ENCODE assay signal across 14 mouse cellular contexts in the genomic region with DNA sequence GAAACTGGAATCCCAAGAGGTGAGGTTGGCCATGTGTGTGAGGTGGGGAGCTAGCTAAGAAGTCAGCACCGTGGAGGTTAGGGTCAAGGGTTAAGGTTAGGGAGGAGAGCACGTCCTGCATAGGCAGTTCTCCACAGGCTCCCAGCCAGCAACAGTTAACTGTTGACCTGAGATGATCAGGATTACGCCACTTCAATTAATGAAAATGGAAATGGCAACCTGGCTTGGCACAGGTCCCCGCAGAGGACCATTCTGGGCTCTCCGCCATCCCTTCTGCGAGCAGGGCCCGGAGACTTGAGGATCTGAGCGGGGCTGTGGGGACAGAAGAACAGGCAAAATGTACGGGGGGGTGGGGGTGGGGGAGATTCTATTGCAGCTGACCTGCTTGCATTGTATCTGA. TPM values are rescaled to one million over a fixed set of nuclear protein-coding genes. Genes with fewer than 3 reads are reported as not detected.
DNase-seq lines count a peak whose midpoint lies in the region; ATAC-seq and TF ChIP-seq lines count a peak whose summit lies in the region.
"Had no signal": no experiment of that assay in that cellular context is flagged by ENCODE, and none has a peak within 500 bp of the region (broad histone marks: within the 10 kb centered on the region; RNA-seq: fewer than 3 reads in every experiment).

No protein-coding gene starts in this region.

- H3K36me3 ChIP-seq in embryonic facial prominence, embryonic 14.5 days (ENCODE audit: control insufficient read depth, insufficient read depth, low read length), result no peaks in the 10 kb centered on the region
- H3K36me3 ChIP-seq in embryonic facial prominence, embryonic 10.5 days (replicated peaks), result no peaks in the 10 kb centered on the region
- no peaks in the 10 kb centered on the region for H3K36me3 ChIP-seq in hindbrain, postnatal 0 days (ENCODE audit: insufficient read depth, low read length)
- H3K36me3 ChIP-seq: intestine, embryonic 15.5 days; limb, embryonic 13.5 days had no signal

- intact Hi-C loops in left cerebral cortex, postnatal 4 days (cut with DNase I), result no loop called here
- intact Hi-C loops in left cerebral cortex, adult 2 months (cut with DNase I), result no loop called here

- H3K9me3 ChIP-seq in embryonic facial prominence, embryonic 14.5 days (ENCODE audit: control insufficient read depth, low read length), result no peaks in the 10 kb centered on the region
- H3K9me3 ChIP-seq in embryonic facial prominence, embryonic 10.5 days, result no peaks in the 10 kb centered on the region
- H3K9me3 ChIP-seq in hindbrain, postnatal 0 days (ENCODE audit: low read length), result no peaks in the 10 kb centered on the region
- H3K9me3 ChIP-seq: intestine, embryonic 15.5 days; limb, embryonic 13.5 days had no signal

- DNase-seq in embryonic facial prominence, embryonic 14.5 days (ENCODE audit: low spot score), result no peak
- DNase-seq in embryonic facial prominence, embryonic 10.5 days (ENCODE audit: low spot score), result no peak
- peak; percentile 67 for DNase-seq in left cerebral cortex, postnatal 4 days
- no peak for DNase-seq in left cerebral cortex, adult 2 months (ENCODE audit: extremely low spot score in 1 of 2, low spot score in 2 of 2)
- DNase-seq in MN1 (ENCODE audit: low spot score), result peak; percentile 78
- DNase-seq in hindbrain, postnatal 0 days (ENCODE audit: low spot score), result peak; percentile 76
- DNase-seq in gastrocnemius, postnatal 25 days, result no peak
- DNase-seq in gastrocnemius, adult 18-20 months (ENCODE audit: low spot score), result no peak
- DNase-seq: adrenal gland, postnatal 25 days; B cell, adult 2 months; lung, embryonic 14.5 days; thymus, postnatal 4 days had no signal

- ATAC-seq in embryonic facial prominence, embryonic 14.5 days (ENCODE audit: low read depth), result peak; percentile 9; the same call in 1 of the 2 replicates
- ATAC-seq in hindbrain, postnatal 0 days, result no peak

- peaks cover 8% of the 10 kb centered on the region; the same call in 1 of the 2 replicates for H3K4me1 ChIP-seq in embryonic facial prominence, embryonic 14.5 days (ENCODE audit: control insufficient read depth, insufficient read depth, low read length)
- H3K4me1 ChIP-seq in embryonic facial prominence, embryonic 10.5 days, result peaks cover 13% of the 10 kb centered on the region
- peaks cover 17% of the 10 kb centered on the region for H3K4me1 ChIP-seq in hindbrain, postnatal 0 days (ENCODE audit: insufficient read depth, low read length)

- 42% methylated on average over 9 of the region's 9 CpGs for WGBS in embryonic facial prominence, embryonic 14.5 days
- WGBS in embryonic facial prominence, embryonic 10.5 days, result 51% methylated on average over 9 of the region's 9 CpGs
- WGBS in hindbrain, postnatal 0 days, result 14% methylated on average over 9 of the region's 9 CpGs

- TF ChIP-seq CTCF in left cerebral cortex, adult 2 months (IDR thresholded peaks at IDR 0.05), result no peak
- no peak for TF ChIP-seq CTCF in hindbrain, postnatal 0 days (IDR thresholded peaks at IDR 0.05; ENCODE audit: low read depth)

- no peak overlapping the region for H3K4me2 ChIP-seq in embryonic facial prominence, embryonic 14.5 days (ENCODE audit: low read depth, low read length)
- 0 out of 2 replicates have a peak overlapping the region, but pooled peaks have one; percentile 77 for H3K4me2 ChIP-seq in hindbrain, postnatal 0 days (ENCODE audit: low read depth, low read length)

- no peak overlapping the region for H3K4me3 ChIP-seq in embryonic facial prominence, embryonic 14.5 days (ENCODE audit: low read depth, low read length)
- no peak overlapping the region for H3K4me3 ChIP-seq in embryonic facial prominence, embryonic 10.5 days
- H3K4me3 ChIP-seq in left cerebral cortex, adult 2 months, result no peak overlapping the region
- H3K4me3 ChIP-seq in hindbrain, postnatal 0 days (ENCODE audit: low read length), result no peak overlapping the region

- H3K27me3 ChIP-seq in embryonic facial prominence, embryonic 14.5 days (replicated peaks; ENCODE audit: control insufficient read depth, insufficient read depth, low read length), result peaks cover 65% of the 10 kb centered on the region
- H3K27me3 ChIP-seq in embryonic facial prominence, embryonic 10.5 days (replicated peaks; ENCODE audit: low read depth, poor library complexity, severe bottlenecking), result peaks cover 97% of the 10 kb centered on the region
- H3K27me3 ChIP-seq in hindbrain, postnatal 0 days (ENCODE audit: insufficient read depth, low read length), result no peaks in the 10 kb centered on the region

- H3K27ac ChIP-seq in embryonic facial prominence, embryonic 14.5 days (replicated peaks; ENCODE audit: low read depth, low read length), result no peak overlapping the region
- H3K27ac ChIP-seq in embryonic facial prominence, embryonic 10.5 days (replicated peaks), result no peak overlapping the region
- H3K27ac ChIP-seq in left cerebral cortex, adult 2 months, result no peak overlapping the region
- peak overlapping the region; percentile 72; the same call in 1 of the 2 replicates for H3K27ac ChIP-seq in hindbrain, postnatal 0 days
- H3K27ac ChIP-seq: intestine, embryonic 15.5 days; limb, embryonic 13.5 days had no signal

- no peak overlapping the region for H3K9ac ChIP-seq in embryonic facial prominence, embryonic 14.5 days (ENCODE audit: low read depth, low read length)
- H3K9ac ChIP-seq in hindbrain, postnatal 0 days (replicated peaks; ENCODE audit: low read length), result 0 out of 2 replicates have a peak overlapping the region, but pooled peaks have one; percentile 50
- H3K9ac ChIP-seq: lung, embryonic 14.5 days had no signal

RNA-seq across cellular contexts. Expression of a gene that starts 19.1 kb away (rescaled TPM):
- 14.9 and 18.4 TPM in 2 replicates for polyA plus RNA-seq in embryonic facial prominence, embryonic 14.5 days (2014; fragmentation: Nextera tagmentation; extraction: Ambion mirVana)
- polyA plus RNA-seq in embryonic facial prominence, embryonic 10.5 days (2016; fragmentation: Nextera tagmentation; extraction: Ambion mirVana), result 15.7 and 19.6 TPM in 2 replicates
- total RNA-seq in left cerebral cortex, postnatal 4 days (2021), result 10 to 100 TPM; 26.4 to 27.4 TPM
- 10 to 100 TPM; 20.7 to 23.2 TPM for total RNA-seq in left cerebral cortex, adult 2 months (2021)
- 22.7 and 40.1 TPM in 2 replicates for total RNA-seq in hindbrain, postnatal 0 days (2014; rRNA removed)
- 11.9 and 13.2 TPM in 2 replicates for polyA plus RNA-seq in hindbrain, postnatal 0 days (2015; fragmentation: Nextera tagmentation; extraction: Ambion mirVana)
- 10 to 100 TPM in 1 of 2 experiments, 1 to 10 TPM in 1; 9.4 to 11.7 TPM for total RNA-seq in gastrocnemius, postnatal 25 days (2021)
- 10 to 100 TPM in 1 of 2 experiments, 1 to 10 TPM in 1; 9.4 to 11.3 TPM for total RNA-seq in gastrocnemius, adult 18-20 months (2021)

Comparison
In these comparisons a context has a peak if more than half of its experiments do, and no peak if none do; other contexts are left out.
1. DNase-seq: peak in left cerebral cortex, postnatal 4 days (single experiment), MN1 (single experiment) and hindbrain, postnatal 0 days (single experiment); none in embryonic facial prominence, embryonic 14.5 days (single experiment), embryonic facial prominence, embryonic 10.5 days (single experiment), left cerebral cortex, adult 2 months (0 of 2), gastrocnemius, postnatal 25 days (single experiment) and gastrocnemius, adult 18-20 months (single experiment).